Mouse (Mus musculus): Measurements from ENCODE around the gene Kansl2. TPM values are rescaled to one million over a fixed set of nuclear protein-coding genes. Genes with fewer than 3 reads are reported as not detected.

Kansl2 gene
- 171 and 175 TPM in 2 replicates for polyA plus RNA-seq (2016; fragmentation: Nextera tagmentation; extraction: Ambion mirVana)

GRCm38 (mm10) chr15:98533881-98534627 is at the start of gene Kansl2:
TSS of gene Kansl2 (minus strand) at chr15:98534264.
- Histone ChIP-seq H3K9me3 (no peaks in the 10 kb centered on the region), H3K9ac (replicated peaks) (peak within 1 kb of the TSS; percentile 95), H3K4me3 (peak within 1 kb of the TSS; percentile 88), H3K4me2 (replicated peaks) (peak within 1 kb of the TSS; percentile 91), H3K36me3 (peaks cover 30% of the 10 kb centered on the region), H3K27me3 (no peaks in the 10 kb centered on the region), H3K4me1 (peaks cover 19% of the 10 kb centered on the region), H3K27ac (replicated peaks) (peak within 1 kb of the TSS; percentile 99)
- ATAC-seq (ENCODE audit: low FRiP score, low read depth) = peak; percentile 100
- WGBS = under 1% methylated on average over 69 of the region's 70 CpGs

GRCm38 (mm10) chr15:98582996-98583395 is 48.9 kb upstream of the Kansl2 start:
- H3K36me3 ChIP-seq = no peaks in the 10 kb centered on the region
- H3K9ac ChIP-seq (replicated peaks) = no peak overlapping the region
- H3K4me1 ChIP-seq = no peaks in the 10 kb centered on the region
- H3K4me3 ChIP-seq = no peak overlapping the region
- ATAC-seq (ENCODE audit: low FRiP score, low read depth) = no peak
- H3K4me2 ChIP-seq (replicated peaks) = no peak overlapping the region
- no peaks in the 10 kb centered on the region for H3K27me3 ChIP-seq
- 77% methylated on average over 8 of the region's 8 CpGs for WGBS
- H3K9me3 ChIP-seq = no peaks in the 10 kb centered on the region
- H3K27ac ChIP-seq (replicated peaks) = no peak overlapping the region

GRCm38 (mm10) chr15:98582410-98582809 is 48.3 kb upstream of the Kansl2 start:
- Histone ChIP-seq H3K27me3 (no peaks in the 10 kb centered on the region), H3K4me2 (replicated peaks) (no peak overlapping the region), H3K9me3 (no peaks in the 10 kb centered on the region), H3K4me3 (no peak overlapping the region), H3K27ac (replicated peaks) (no peak overlapping the region), H3K4me1 (no peaks in the 10 kb centered on the region), H3K36me3 (no peaks in the 10 kb centered on the region), H3K9ac (replicated peaks) (no peak overlapping the region)
- ATAC-seq (ENCODE audit: low FRiP score, low read depth) = no peak
- WGBS = 89% methylated on average over 8 of the region's 8 CpGs

- 31% methylated on average over 5 of the region's 5 CpGs for WGBS
Observed at GRCm38 (mm10) chr15:98579795-98580464, 45.9 kb upstream of the Kansl2 start.

GRCm38 (mm10) chr15:98579310-98579709 is 45.2 kb upstream of the Kansl2 start:
- Histone ChIP-seq H3K4me3 (no peak overlapping the region), H3K36me3 (no peaks in the 10 kb centered on the region), H3K4me2 (replicated peaks) (no peak overlapping the region), H3K27ac (replicated peaks) (no peak overlapping the region), H3K9me3 (no peaks in the 10 kb centered on the region), H3K27me3 (no peaks in the 10 kb centered on the region), H3K9ac (replicated peaks) (0 out of 2 replicates have a peak overlapping the region, but pooled peaks have one; percentile 11), H3K4me1 (no peaks in the 10 kb centered on the region)
- ATAC-seq (ENCODE audit: low FRiP score, low read depth) = no peak
- 72% methylated on average over 2 of the region's 2 CpGs for WGBS

More at GRCm38 (mm10) chr15:98579795-98580464, 45.9 kb upstream of the Kansl2 start:
- Histone ChIP-seq H3K4me3 (no peak overlapping the region), H3K27ac (replicated peaks) (no peak overlapping the region), H3K27me3 (no peaks in the 10 kb centered on the region), H3K36me3 (no peaks in the 10 kb centered on the region), H3K9me3 (no peaks in the 10 kb centered on the region), H3K4me1 (no peaks in the 10 kb centered on the region), H3K4me2 (replicated peaks) (no peak overlapping the region), H3K9ac (replicated peaks) (no peak overlapping the region)
- peak; percentile 84 for ATAC-seq (ENCODE audit: low FRiP score, low read depth)

GRCm38 (mm10) chr15:98573293-98573692 is 39.2 kb upstream of the Kansl2 start:
- WGBS = 85% methylated on average over 4 of the region's 4 CpGs
- no peaks in the 10 kb centered on the region for H3K9me3 ChIP-seq
- H3K36me3 ChIP-seq = no peaks in the 10 kb centered on the region
- H3K4me2 ChIP-seq (replicated peaks) = no peak overlapping the region
- ATAC-seq (ENCODE audit: low FRiP score, low read depth) = no peak
- peaks cover 9% of the 10 kb centered on the region for H3K4me1 ChIP-seq
- no peak overlapping the region for H3K4me3 ChIP-seq
- H3K27ac ChIP-seq (replicated peaks) = no peak overlapping the region
- H3K27me3 ChIP-seq = no peaks in the 10 kb centered on the region
- no peak overlapping the region for H3K9ac ChIP-seq (replicated peaks)

GRCm38 (mm10) chr15:98570873-98571538 is 36.9 kb upstream of the Kansl2 start, which contains the start of the genes Ccnt1 and 4930415O20Rik:
TSS of gene Ccnt1 (minus strand) at chr15:98570923.
TSS of gene 4930415O20Rik (plus strand) at chr15:98571004.
- H3K27me3 ChIP-seq = no peaks in the 10 kb centered on the region
- no peaks in the 10 kb centered on the region for H3K36me3 ChIP-seq
- H3K4me1 ChIP-seq = peaks cover 17% of the 10 kb centered on the region
- no peak within 1 kb of the TSS for H3K27ac ChIP-seq (replicated peaks)
- no peak for ATAC-seq (ENCODE audit: low FRiP score, low read depth)
- H3K4me3 ChIP-seq = no peak within 1 kb of the TSS
- WGBS = 84% methylated on average over 10 of the region's 10 CpGs
- H3K9ac ChIP-seq (replicated peaks) = no peak within 1 kb of the TSS
- H3K4me2 ChIP-seq (replicated peaks) = no peak within 1 kb of the TSS
- H3K9me3 ChIP-seq = no peaks in the 10 kb centered on the region

- Histone ChIP-seq H3K4me1 (peaks cover 28% of the 10 kb centered on the region), H3K9me3 (no peaks in the 10 kb centered on the region), H3K9ac (replicated peaks) (no peak overlapping the region), H3K27me3 (no peaks in the 10 kb centered on the region), H3K36me3 (no peaks in the 10 kb centered on the region), H3K27ac (replicated peaks) (no peak overlapping the region), H3K4me2 (replicated peaks) (no peak overlapping the region), H3K4me3 (no peak overlapping the region)
- no peak for ATAC-seq (ENCODE audit: low FRiP score, low read depth)
- WGBS = 85% methylated on average over 4 of the region's 4 CpGs
Observed at GRCm38 (mm10) chr15:98569795-98570365, 35.8 kb upstream of the Kansl2 start.

GRCm38 (mm10) chr15:98569216-98569615 is 35.2 kb upstream of the Kansl2 start:
- no peaks in the 10 kb centered on the region for H3K9me3 ChIP-seq
- peaks cover 32% of the 10 kb centered on the region for H3K4me1 ChIP-seq
- peak overlapping the region; percentile 80 for H3K9ac ChIP-seq (replicated peaks)
- no peak for ATAC-seq (ENCODE audit: low FRiP score, low read depth)
- H3K4me2 ChIP-seq (replicated peaks) = peak overlapping the region; percentile 85
- no peaks in the 10 kb centered on the region for H3K27me3 ChIP-seq
- peak overlapping the region; percentile 95 for H3K4me3 ChIP-seq
- no peak overlapping the region for H3K27ac ChIP-seq (replicated peaks)
- H3K36me3 ChIP-seq = 0 out of 2 replicates have a peak, but pooled peaks cover 3% of the 10 kb centered on the region
- WGBS = 75% methylated on average over 7 of the region's 7 CpGs

GRCm38 (mm10) chr15:98568256-98569033 is 34.4 kb upstream of the Kansl2 start:
- Histone ChIP-seq H3K4me1 (peaks cover 32% of the 10 kb centered on the region), H3K4me2 (replicated peaks) (peak overlapping the region; percentile 85), H3K9me3 (no peaks in the 10 kb centered on the region), H3K27me3 (no peaks in the 10 kb centered on the region), H3K27ac (replicated peaks) (peak overlapping the region; percentile 87), H3K4me3 (peak overlapping the region; percentile 95), H3K36me3 (peaks cover 5% of the 10 kb centered on the region; the same call in 1 of the 2 replicates), H3K9ac (replicated peaks) (peak overlapping the region; percentile 80)
- ATAC-seq (ENCODE audit: low FRiP score, low read depth) = 0 out of 2 replicates have a peak, but pooled peaks have one; percentile 7
- 11% methylated on average over 22 of the region's 22 CpGs for WGBS
